18 mouse cellular contexts compared by ENCODE assay signal in the genomic region with DNA sequence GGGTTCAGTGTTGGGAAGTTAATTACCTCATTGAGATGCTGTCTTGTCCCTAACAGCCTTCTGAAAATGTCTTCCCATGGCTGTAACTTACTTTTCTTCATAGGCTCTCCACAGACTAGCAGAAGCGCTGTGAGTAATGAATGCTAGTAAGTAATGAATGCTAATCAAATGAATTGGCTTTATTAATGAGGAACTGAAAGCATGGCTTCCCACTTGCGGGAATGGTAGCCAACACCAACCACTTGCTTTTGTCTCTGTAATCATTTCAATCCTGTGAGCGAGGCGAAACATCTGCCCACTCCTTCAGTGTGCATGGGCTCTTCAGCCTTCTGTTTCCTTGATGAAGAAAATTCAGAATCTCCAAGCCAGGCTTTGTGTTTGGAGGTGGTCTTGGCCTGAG. TPM values are rescaled to one million over a fixed set of nuclear protein-coding genes. Genes with fewer than 3 reads are reported as not detected.
DNase-seq lines count a peak whose midpoint lies in the region; ATAC-seq and TF ChIP-seq lines count a peak whose summit lies in the region.
"Had no signal": no experiment of that assay in that cellular context is flagged by ENCODE, and none has a peak within 500 bp of the region (broad histone marks: within the 10 kb centered on the region; RNA-seq: fewer than 3 reads in every experiment).

No protein-coding gene starts in this region.

- no peaks in the 10 kb centered on the region for H3K36me3 ChIP-seq in forebrain, embryonic 13.5 days (ENCODE audit: poor library complexity, severe bottlenecking)
- H3K36me3 ChIP-seq in forebrain, embryonic 11.5 days (ENCODE audit: control insufficient read depth, insufficient read depth, low read length), result no peaks in the 10 kb centered on the region
- no peaks in the 10 kb centered on the region for H3K36me3 ChIP-seq in forebrain, postnatal 0 days (ENCODE audit: insufficient read depth)
- H3K36me3 ChIP-seq in forebrain, embryonic 12.5 days (replicated peaks), result no peaks in the 10 kb centered on the region
- H3K36me3 ChIP-seq: hindbrain, embryonic 12.5 days; hindbrain, embryonic 15.5 days had no signal

- TF ChIP-seq POLR2A in brain, embryonic 14.5 days (IDR thresholded peaks at IDR 0.05; ENCODE audit: borderline replicate concordance, extremely low read depth, insufficient read depth, insufficient read length, poor library complexity, severe bottlenecking), result no peak

- TF ChIP-seq CTCF in forebrain, postnatal 0 days (IDR thresholded peaks at IDR 0.05; ENCODE audit: low read depth), result no peak
- no peak for TF ChIP-seq CTCF in brain, embryonic 14.5 days (IDR thresholded peaks at IDR 0.05; ENCODE audit: borderline replicate concordance, extremely low read depth, insufficient read depth, insufficient read length)

- H3K9ac ChIP-seq in forebrain, embryonic 13.5 days, result no peak overlapping the region
- no peak overlapping the region for H3K9ac ChIP-seq in forebrain, embryonic 11.5 days (ENCODE audit: low read length)
- no peak overlapping the region for H3K9ac ChIP-seq in forebrain, postnatal 0 days
- no peak overlapping the region for H3K9ac ChIP-seq in forebrain, embryonic 12.5 days
- H3K9ac ChIP-seq: hindbrain, embryonic 12.5 days; hindbrain, embryonic 15.5 days had no signal

- H3K4me3 ChIP-seq in forebrain, embryonic 13.5 days, result no peak overlapping the region
- no peak overlapping the region for H3K4me3 ChIP-seq in forebrain, embryonic 11.5 days (ENCODE audit: low read depth, low read length)
- no peak overlapping the region for H3K4me3 ChIP-seq in forebrain, postnatal 0 days (ENCODE audit: low read depth, low read length)
- no peak overlapping the region for H3K4me3 ChIP-seq in forebrain, embryonic 12.5 days (replicated peaks)
- H3K4me3 ChIP-seq: hindbrain, embryonic 12.5 days; hindbrain, embryonic 15.5 days had no signal

- ATAC-seq in forebrain, embryonic 13.5 days, result 0 out of 2 replicates have a peak, but pooled peaks have one; percentile 45
- ATAC-seq in forebrain, embryonic 11.5 days (replicated peaks; ENCODE audit: low FRiP score), result no peak
- 0 out of 2 replicates have a peak, but pooled peaks have one; percentile 23 for ATAC-seq in forebrain, postnatal 0 days
- ATAC-seq in forebrain, embryonic 12.5 days (ENCODE audit: low FRiP score), result no peak
- ATAC-seq in megakaryocyte progenitor cell, adult 5-6 weeks (replicated peaks; ENCODE audit: poor library complexity), result peak; percentile 31; the same call in 1 of the 2 replicates
- ATAC-seq: activated CD4-positive, CD25-positive, alpha-beta regulatory T cell, adult 4 months had no signal

- 31% methylated on average over 4 of the region's 4 CpGs for WGBS in forebrain, embryonic 13.5 days
- WGBS in forebrain, embryonic 11.5 days, result 83% methylated on average over 4 of the region's 4 CpGs
- 24% methylated on average over 4 of the region's 4 CpGs for WGBS in forebrain, postnatal 0 days
- 58% methylated on average over 4 of the region's 4 CpGs for WGBS in forebrain, embryonic 12.5 days

- H3K27me3 ChIP-seq in forebrain, embryonic 13.5 days, result peaks cover 17% of the 10 kb centered on the region
- peaks cover 4% of the 10 kb centered on the region for H3K27me3 ChIP-seq in forebrain, embryonic 11.5 days (ENCODE audit: control insufficient read depth, insufficient read depth, low read length)
- peaks cover 3% of the 10 kb centered on the region; the same call in 1 of the 2 replicates for H3K27me3 ChIP-seq in forebrain, postnatal 0 days (ENCODE audit: insufficient read depth, low read length)
- peaks cover 11% of the 10 kb centered on the region for H3K27me3 ChIP-seq in forebrain, embryonic 12.5 days

- no peaks in the 10 kb centered on the region for H3K9me3 ChIP-seq in forebrain, embryonic 13.5 days (replicated peaks)
- no peaks in the 10 kb centered on the region for H3K9me3 ChIP-seq in forebrain, embryonic 11.5 days (ENCODE audit: control insufficient read depth, low read length)
- H3K9me3 ChIP-seq in forebrain, postnatal 0 days (ENCODE audit: low read length), result no peaks in the 10 kb centered on the region
- no peaks in the 10 kb centered on the region for H3K9me3 ChIP-seq in forebrain, embryonic 12.5 days
- H3K9me3 ChIP-seq: hindbrain, embryonic 12.5 days; hindbrain, embryonic 15.5 days had no signal

- no peak for DNase-seq in forebrain, embryonic 11.5 days (ENCODE audit: low spot score)
- DNase-seq in forebrain, postnatal 0 days, result peak; percentile 12
- peak; percentile 63 for DNase-seq in brain, embryonic 14.5 days (ENCODE audit: low read depth)
- DNase-seq in kidney, postnatal 25 days, result no peak
- DNase-seq: adrenal gland, adult 8-10 months; adrenal gland, postnatal 25 days; cerebellum, adult 18-20 months; cerebellum, adult 9-10 months; cerebellum, postnatal 14 days; gastrocnemius, postnatal 25 days; kidney, adult 11 months had no signal

- H3K27ac ChIP-seq in forebrain, embryonic 13.5 days, result no peak overlapping the region
- no peak overlapping the region for H3K27ac ChIP-seq in forebrain, embryonic 11.5 days (ENCODE audit: low read depth, low read length)
- H3K27ac ChIP-seq in forebrain, postnatal 0 days (ENCODE audit: low read depth, low read length), result no peak overlapping the region
- no peak overlapping the region for H3K27ac ChIP-seq in forebrain, embryonic 12.5 days
- H3K27ac ChIP-seq: hindbrain, embryonic 12.5 days; hindbrain, embryonic 15.5 days had no signal

- H3K4me1 ChIP-seq in forebrain, embryonic 13.5 days, result peaks cover 3% of the 10 kb centered on the region
- H3K4me1 ChIP-seq in forebrain, embryonic 11.5 days (replicated peaks; ENCODE audit: control insufficient read depth, insufficient read depth, low read length), result no peaks in the 10 kb centered on the region; the same call in 1 of the 2 replicates
- no peaks in the 10 kb centered on the region for H3K4me1 ChIP-seq in forebrain, postnatal 0 days (ENCODE audit: insufficient read depth)
- no peaks in the 10 kb centered on the region for H3K4me1 ChIP-seq in forebrain, embryonic 12.5 days
- H3K4me1 ChIP-seq: hindbrain, embryonic 12.5 days had no signal

- no peak overlapping the region for H3K4me2 ChIP-seq in forebrain, embryonic 13.5 days
- H3K4me2 ChIP-seq in forebrain, embryonic 11.5 days (ENCODE audit: low read depth, low read length, severe bottlenecking), result no peak overlapping the region
- no peak overlapping the region for H3K4me2 ChIP-seq in forebrain, postnatal 0 days (ENCODE audit: low read depth)
- H3K4me2 ChIP-seq in forebrain, embryonic 12.5 days, result no peak overlapping the region
- H3K4me2 ChIP-seq: heart, embryonic 11.5 days; hindbrain, embryonic 12.5 days; hindbrain, embryonic 15.5 days had no signal

RNA-seq across cellular contexts. Expression of gene Glis3, which starts 5.6 kb away (rescaled TPM):
- 1.1 and 1.3 TPM in 2 replicates for polyA plus RNA-seq in forebrain, embryonic 13.5 days (2015; fragmentation: Nextera tagmentation; extraction: Ambion mirVana)
- polyA plus RNA-seq in forebrain, embryonic 11.5 days (2014; fragmentation: Nextera tagmentation; extraction: Ambion mirVana), result 3.4 and 3.5 TPM in 2 replicates
- 8.5 and 9.6 TPM in 2 replicates for total RNA-seq in forebrain, postnatal 0 days (2014; rRNA removed)
- 0.86 and 0.96 TPM in 2 replicates for polyA plus RNA-seq in forebrain, postnatal 0 days (2015; fragmentation: Nextera tagmentation; extraction: Ambion mirVana)
- 2.2 and 2.6 TPM in 2 replicates for polyA plus RNA-seq in forebrain, embryonic 12.5 days (2016; fragmentation: Nextera tagmentation; extraction: Ambion mirVana)
- 1.2 and 3.1 TPM in 2 replicates for polyA plus RNA-seq in brain, embryonic 14.5 days (2012; rRNA removed)
- 5.8 and 8.5 TPM in 2 replicates for total RNA-seq in megakaryocyte progenitor cell, adult 5-6 weeks (2015)
- 2.5 and 3.5 TPM in 2 replicates for total RNA-seq in megakaryocyte progenitor cell, adult 5-6 weeks (2017)

Comparison
In these comparisons a context has a peak if more than half of its experiments do, and no peak if none do; other contexts are left out.
1. ATAC-seq: peak in forebrain, embryonic 13.5 days (single experiment), forebrain, postnatal 0 days (single experiment) and megakaryocyte progenitor cell, adult 5-6 weeks (single experiment); none in forebrain, embryonic 11.5 days (single experiment) and forebrain, embryonic 12.5 days (single experiment).
2. DNase-seq: peak in forebrain, postnatal 0 days (single experiment) and brain, embryonic 14.5 days (single experiment); none in forebrain, embryonic 11.5 days (single experiment) and kidney, postnatal 25 days (0 of 2).